Mouse (Mus musculus) CH12.LX (cell line): ENCODE measurements around the gene Hdac11. TPM values are rescaled to one million over a fixed set of nuclear protein-coding genes. Genes with fewer than 3 reads are reported as not detected.

ENCODE experiments used
- DNase-seq: peaks from one replicate; pipeline ENCODE4 v3.0.0-alpha.2; 2013; ENCODE audit errors: extremely low read depth
- H3K27ac ChIP-seq: 2 replicates; pipeline ENCODE4 v1.5.1; 2012; ENCODE audit warnings: low read depth, mild to moderate bottlenecking, control low read depth, moderate library complexity; ENCODE audit not compliant: insufficient read depth
- H3K27me3 ChIP-seq: replicated peaks from 2 replicates; pipeline ENCODE3; 2012; ENCODE audit warnings: inconsistent platforms
- H3K36me3 ChIP-seq, 2 experiments: replicated peaks in 1 of 2; 2 replicates each; pipeline versions ENCODE3 to v1.6.1; 2012; ENCODE audit warnings: inconsistent platforms in 1 of 2, low read length in 1 of 2, mild to moderate bottlenecking in 1 of 2, mixed read lengths in 1 of 2, moderate library complexity in 1 of 2; ENCODE audit not compliant: control insufficient read depth in 1 of 2, insufficient read depth in 1 of 2
- H3K4me1 ChIP-seq, 2 experiments: 2 replicates each; pipeline ENCODE4 v1.6.1; 2012; ENCODE audit warnings: inconsistent platforms in 1 of 2, moderate library complexity in 1 of 2; ENCODE audit not compliant: insufficient read depth in 2 of 2, control insufficient read depth in 1 of 2
- H3K4me2 ChIP-seq: 2 replicates; pipeline ENCODE4 v1.6.1; 2012; ENCODE audit warnings: low read depth, mild to moderate bottlenecking, control low read depth; ENCODE audit not compliant: poor library complexity, insufficient read depth, severe bottlenecking
- H3K4me3 ChIP-seq, 3 experiments: fragments of 150-350 bp in 1 of 3; sonication (generic) in 1 of 3; replicated peaks in 1 of 3; 2 replicates each; pipeline versions ENCODE3 to v1.5.1; 2011 to 2012; ENCODE audit warnings: low read depth in 2 of 3, low read length in 2 of 3, mild to moderate bottlenecking in 2 of 3, moderate library complexity in 2 of 3, control low read depth in 1 of 3, improper control_type of control experiment in 1 of 3, inconsistent platforms in 1 of 3, mixed read lengths in 1 of 3; ENCODE audit not compliant: poor library complexity in 1 of 3
- H3K79me2 ChIP-seq: replicated peaks from 2 replicates; pipeline ENCODE4 v1.6.1; 2012; ENCODE audit warnings: mild to moderate bottlenecking, moderate library complexity; ENCODE audit not compliant: control insufficient read depth, poor library complexity, insufficient read depth, severe bottlenecking; ENCODE audit errors: extremely low read depth
- H3K9ac ChIP-seq: 2 replicates; pipeline ENCODE4 v1.6.1; 2012; ENCODE audit warnings: low read depth, mild to moderate bottlenecking, control low read depth, moderate library complexity; ENCODE audit not compliant: insufficient read depth
- H3K9me3 ChIP-seq: replicated peaks from 2 replicates; pipeline ENCODE3; 2012; ENCODE audit warnings: low read length, inconsistent platforms, mixed read lengths
- CHD1 ChIP-seq: IDR thresholded peaks from 2 replicates; pipeline ENCODE4 v1.6.1; 2012; ENCODE audit warnings: low read depth, low read length, improper control_type of control experiment, inconsistent platforms
- JUND ChIP-seq: conservative IDR thresholded peaks from 2 replicates; pipeline ENCODE4 v1.6.1; 2011; ENCODE audit warnings: low read depth, low read length, improper control_type of control experiment
- KAT2A ChIP-seq: IDR thresholded peaks from 2 replicates; pipeline ENCODE4 v1.6.1; 2012; ENCODE audit warnings: low read length, improper control_type of control experiment, inconsistent platforms; ENCODE audit not compliant: insufficient replicate concordance
- MAFK ChIP-seq: IDR thresholded peaks from 2 replicates; pipeline ENCODE4 v1.6.1; 2011; ENCODE audit warnings: low read length, improper control_type of control experiment; ENCODE audit not compliant: insufficient replicate concordance
- MAZ ChIP-seq: IDR thresholded peaks from 2 replicates; pipeline ENCODE4 v1.6.1; 2012; ENCODE audit warnings: low read depth, mild to moderate bottlenecking, inconsistent platforms, low read length, improper control_type of control experiment, moderate library complexity
- MEF2A ChIP-seq: IDR thresholded peaks from 2 replicates; pipeline ENCODE4 v1.6.1; 2014; ENCODE audit warnings: low read depth, mild to moderate bottlenecking, inconsistent platforms, low read length, improper control_type of control experiment, borderline replicate concordance
- MYC ChIP-seq: IDR thresholded peaks from 2 replicates; pipeline ENCODE4 v1.6.1; 2011; ENCODE audit warnings: low read depth, mild to moderate bottlenecking, improper control_type of control experiment, low read length
- NRF1 ChIP-seq: IDR thresholded peaks from 2 replicates; pipeline ENCODE4 v1.6.1; 2014; ENCODE audit warnings: low read depth, mild to moderate bottlenecking, inconsistent platforms, low read length, improper control_type of control experiment, moderate library complexity
- SMC3 ChIP-seq: IDR thresholded peaks from 2 replicates; pipeline ENCODE4 v1.6.1; 2011; ENCODE audit warnings: low read depth, low read length, improper control_type of control experiment
- TCF12 ChIP-seq: IDR thresholded peaks from 2 replicates; pipeline ENCODE4 v1.6.1; 2014; ENCODE audit warnings: low read depth, mild to moderate bottlenecking, inconsistent platforms, low read length, improper control_type of control experiment
- UBTF ChIP-seq: IDR thresholded peaks from 2 replicates; pipeline ENCODE4 v1.6.1; 2012; ENCODE audit warnings: low read depth, mild to moderate bottlenecking, inconsistent platforms, low read length, improper control_type of control experiment, moderate library complexity
- USF1 ChIP-seq: IDR thresholded peaks from 2 replicates; pipeline ENCODE4 v1.6.1; 2014; ENCODE audit warnings: low read depth, mild to moderate bottlenecking, inconsistent platforms, low read length, improper control_type of control experiment
- USF2 ChIP-seq: conservative IDR thresholded peaks from 2 replicates; pipeline ENCODE4 v1.6.1; 2011; ENCODE audit warnings: low read depth, low read length, improper control_type of control experiment
- ZC3H11A ChIP-seq: IDR thresholded peaks from 2 replicates; pipeline ENCODE4 v1.6.1; 2012; ENCODE audit warnings: low read depth, mild to moderate bottlenecking, inconsistent platforms, low read length, improper control_type of control experiment
- ZNF384 ChIP-seq: IDR thresholded peaks from 2 replicates; pipeline ENCODE4 v1.6.1; 2012; ENCODE audit warnings: low read depth, low read length, improper control_type of control experiment, inconsistent platforms
- dilution Hi-C: fragments of 300-500 bp; cut with MboI; formaldehyde crosslinking; loops from 2 replicates; pipeline ENCODE4 v1.14.3; 2020; ENCODE audit warnings: low sequenced_read_pairs; ENCODE audit not compliant: extremely low pct_unique_long_range_greater_than_20kb, extremely low pct_ligation_motif_present
- in situ Hi-C: fragments of 300-500 bp; cut with MboI; formaldehyde crosslinking; loops from 3 replicates; pipeline ENCODE4 v1.14.3; 2019; ENCODE audit warnings: low sequenced_read_pairs, low pct_ligation_motif_present, low pct_unique_long_range_greater_than_20kb, mixed read lengths
- polyA plus RNA-seq: library from polyadenylated mRNA; unstranded; fragments of >175 nt; gene quantifications from 2 replicates; pipeline ENCODE4 v1.2.1, GENCODE M21; 2012; ENCODE audit warnings: low read depth; ENCODE audit not compliant: insufficient read length
- total RNA-seq, 2 experiments: library from RNA; depleted of rRNA; stranded (reverse); fragments of 300-350 nt in 1 of 2; fragments of >200 nt in 1 of 2; gene quantifications; 2 replicates each; pipeline ENCODE4 v1.2.3; 2012 to 2014

Gene Hdac11
- total and polyA plus RNA-seq, 3 experiments, result 0.53 to 2.1 TPM; not detected in 1

DNA sequence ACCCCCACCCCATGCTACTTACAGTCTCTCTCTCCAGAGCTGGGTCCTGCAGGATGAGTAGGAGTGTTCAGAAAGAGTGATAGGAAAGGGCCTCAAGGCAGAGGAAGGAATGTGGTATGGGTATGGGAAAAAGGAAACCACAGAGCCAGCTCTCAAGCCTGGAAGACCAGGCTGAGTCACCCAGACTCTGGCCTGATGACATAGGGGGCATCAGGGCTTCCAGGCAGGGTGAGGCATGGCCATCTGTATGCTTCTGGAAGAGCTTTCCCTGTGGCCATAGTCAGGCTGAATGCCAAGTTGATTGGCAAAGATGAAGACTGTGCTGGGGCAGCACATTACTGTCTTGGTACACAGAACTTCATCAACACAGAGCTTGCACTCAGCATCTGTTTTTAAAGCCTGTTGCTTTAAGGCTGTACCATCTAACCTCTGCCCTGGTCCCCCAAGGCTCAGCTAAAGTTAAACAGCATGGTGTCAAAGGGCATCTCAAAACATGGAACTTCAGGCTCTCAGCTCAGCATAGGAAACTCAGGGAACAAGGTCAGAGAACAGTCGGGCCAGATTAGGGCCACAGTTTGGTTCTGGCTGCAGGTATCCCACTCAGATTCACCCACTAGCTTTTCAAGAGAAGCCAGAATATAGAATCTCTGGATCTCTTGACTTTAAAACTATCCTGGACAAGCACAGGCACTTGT lies 36.5 kb downstream of the Hdac11 start:
- no peak overlapping the region for H3K4me3 ChIP-seq
- DNase-seq, result no peak
- H3K27ac ChIP-seq, result no peak overlapping the region
- dilution Hi-C loops (no loop called here), in situ Hi-C loops (no loop called here)
- H3K4me2 ChIP-seq, result no peak overlapping the region
- no peaks in the 10 kb centered on the region for H3K9me3 ChIP-seq
- peaks cover 99% of the 10 kb centered on the region for H3K27me3 ChIP-seq
- no peaks in the 10 kb centered on the region for H3K4me1 ChIP-seq
- H3K36me3 ChIP-seq, result no peaks in the 10 kb centered on the region
- no peaks in the 10 kb centered on the region for H3K79me2 ChIP-seq
- no peak overlapping the region for H3K9ac ChIP-seq
- TF ChIP-seq USF2 (no peak), ZNF384 (no peak), UBTF (no peak), KAT2A (no peak), CHD1 (no peak), SMC3 (no peak), MAZ (no peak), USF1 (no peak), ZC3H11A (no peak)

DNA sequence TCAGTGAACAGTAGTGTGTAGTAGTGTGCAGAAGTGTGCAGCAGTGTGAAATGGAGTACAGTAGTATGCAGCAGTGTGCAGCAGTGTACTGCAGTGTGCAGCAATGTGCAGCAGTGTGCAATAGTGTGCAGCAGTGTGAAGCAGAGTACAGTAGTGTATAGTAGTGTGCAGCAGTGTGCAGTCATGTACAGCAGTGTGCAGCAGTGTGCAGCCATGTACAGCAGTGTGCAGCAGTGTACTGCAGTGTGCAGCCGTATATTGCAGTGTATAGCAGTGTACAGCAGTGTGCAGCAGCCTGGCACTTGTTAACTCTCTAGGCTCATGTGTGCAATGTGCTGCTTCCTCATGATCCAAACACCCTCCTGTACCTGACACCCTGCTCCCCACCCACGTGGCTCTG lies 42.0 kb downstream of the Hdac11 start:
- H3K36me3 ChIP-seq, result no peaks in the 10 kb centered on the region
- H3K27me3 ChIP-seq, result peaks cover 98% of the 10 kb centered on the region
- H3K4me1 ChIP-seq, result no peaks in the 10 kb centered on the region
- H3K9me3 ChIP-seq, result no peaks in the 10 kb centered on the region
- H3K4me3 ChIP-seq, result no peak overlapping the region
- dilution Hi-C loops, result no loop called here
- no peak overlapping the region for H3K4me2 ChIP-seq
- no peak overlapping the region for H3K9ac ChIP-seq
- no peak for TF ChIP-seq MAFK
- no peak for TF ChIP-seq JUND
- no peak for TF ChIP-seq CHD1
- no peak for TF ChIP-seq MYC
- TF ChIP-seq NRF1, result no peak
- TF ChIP-seq TCF12, result no peak
- TF ChIP-seq MEF2A, result no peak
- TF ChIP-seq, all 38 proteins: peak for 0
- in situ Hi-C loops, result no loop called here
- H3K79me2 ChIP-seq, result no peaks in the 10 kb centered on the region
- H3K27ac ChIP-seq, result no peak overlapping the region
- no peak for DNase-seq
